ENCODE assay signal across 8 mouse cellular contexts in genomic region chr3:116253077-116253531, GRCm38 (mm10). TPM values are rescaled to one million over a fixed set of nuclear protein-coding genes. Genes with fewer than 3 reads are reported as not detected.
DNase-seq lines count a peak whose midpoint lies in the region; ATAC-seq and TF ChIP-seq lines count a peak whose summit lies in the region.

Gpr88 (minus strand) TSS chr3:116253503.

- DNase-seq in heart, adult 9 months (ENCODE audit: low spot score in 2 of 2), result peak; percentile 59 to 63
- DNase-seq in limb, embryonic 14.5 days (ENCODE audit: low spot score), result peak; percentile 92
- peak; percentile 87 for DNase-seq in telencephalon, adult 2 months (ENCODE audit: low read depth, low spot score)
- DNase-seq in spleen, adult 12 weeks (ENCODE audit: low spot score), result no peak

- peak within 1 kb of the TSS; percentile 67 for H3K9ac ChIP-seq in embryonic facial prominence, embryonic 13.5 days
- H3K9ac ChIP-seq in kidney, embryonic 15.5 days, result peak within 1 kb of the TSS; percentile 47; the same call in 1 of the 2 replicates
- H3K9ac ChIP-seq in limb, embryonic 14.5 days (ENCODE audit: low read depth, low read length, severe bottlenecking), result peak within 1 kb of the TSS; percentile 58
- H3K9ac ChIP-seq in midbrain, embryonic 16.5 days (ENCODE audit: low read depth, low read length), result peak within 1 kb of the TSS; percentile 77

- H3K4me1 ChIP-seq in brown adipose tissue, adult 24 weeks (ENCODE audit: control insufficient read depth, insufficient read depth, insufficient read length, low read length), result no peaks in the 10 kb centered on the region; the same call in 1 of the 2 replicates
- peaks cover 22% of the 10 kb centered on the region for H3K4me1 ChIP-seq in embryonic facial prominence, embryonic 13.5 days
- peaks cover 28% of the 10 kb centered on the region for H3K4me1 ChIP-seq in kidney, embryonic 15.5 days
- peaks cover 23% of the 10 kb centered on the region for H3K4me1 ChIP-seq in limb, embryonic 14.5 days (ENCODE audit: control insufficient read depth, insufficient read depth, low read length)
- H3K4me1 ChIP-seq in midbrain, embryonic 16.5 days (ENCODE audit: control insufficient read depth, insufficient read depth, low read length), result peaks cover 14% of the 10 kb centered on the region

- peaks cover 69% of the 10 kb centered on the region for H3K27me3 ChIP-seq in embryonic facial prominence, embryonic 13.5 days
- H3K27me3 ChIP-seq in kidney, embryonic 15.5 days, result peaks cover 74% of the 10 kb centered on the region
- H3K27me3 ChIP-seq in limb, embryonic 14.5 days (ENCODE audit: control insufficient read depth, insufficient read depth, low read length), result peaks cover 48% of the 10 kb centered on the region
- H3K27me3 ChIP-seq in midbrain, embryonic 16.5 days (ENCODE audit: control insufficient read depth, insufficient read depth, low read depth, low read length), result peaks cover 17% of the 10 kb centered on the region

- H3K36me3 ChIP-seq in embryonic facial prominence, embryonic 13.5 days, result no peaks in the 10 kb centered on the region
- no peaks in the 10 kb centered on the region for H3K36me3 ChIP-seq in kidney, embryonic 15.5 days
- no peaks in the 10 kb centered on the region for H3K36me3 ChIP-seq in limb, embryonic 14.5 days (ENCODE audit: control insufficient read depth, insufficient read depth, low read length)
- H3K36me3 ChIP-seq in midbrain, embryonic 16.5 days (ENCODE audit: control insufficient read depth, insufficient read depth, low read length), result no peaks in the 10 kb centered on the region

- H3K9me3 ChIP-seq in embryonic facial prominence, embryonic 13.5 days, result no peaks in the 10 kb centered on the region
- H3K9me3 ChIP-seq in kidney, embryonic 15.5 days (replicated peaks), result no peaks in the 10 kb centered on the region
- H3K9me3 ChIP-seq in limb, embryonic 14.5 days (ENCODE audit: control insufficient read depth, low read length), result no peaks in the 10 kb centered on the region
- no peaks in the 10 kb centered on the region for H3K9me3 ChIP-seq in midbrain, embryonic 16.5 days (replicated peaks; ENCODE audit: control insufficient read depth, low read length, poor library complexity, severe bottlenecking)

- no peak for TF ChIP-seq POLR2A in limb, embryonic 14.5 days (IDR thresholded peaks at IDR 0.05; ENCODE audit: borderline replicate concordance, extremely low read depth, insufficient read depth, insufficient read length)

- H3K4me2 ChIP-seq in embryonic facial prominence, embryonic 13.5 days, result peak within 1 kb of the TSS; percentile 99
- peak within 1 kb of the TSS; percentile 97 for H3K4me2 ChIP-seq in kidney, embryonic 15.5 days
- peak within 1 kb of the TSS; percentile 98 for H3K4me2 ChIP-seq in limb, embryonic 14.5 days (replicated peaks; ENCODE audit: low read depth, low read length, severe bottlenecking)
- peak within 1 kb of the TSS; percentile 98 for H3K4me2 ChIP-seq in midbrain, embryonic 16.5 days (ENCODE audit: low read length)

- ATAC-seq in embryonic facial prominence, embryonic 13.5 days (ENCODE audit: insufficient number of reproducible peaks, insufficient read depth, low FRiP score, low TSS enrichment, low read depth), result peak; percentile 80
- ATAC-seq in kidney, embryonic 15.5 days (replicated peaks; ENCODE audit: low FRiP score), result 0 out of 2 replicates have a peak, but pooled peaks have one; percentile 22
- peak; percentile 85 for ATAC-seq in limb, embryonic 14.5 days (ENCODE audit: low FRiP score, low read depth)
- ATAC-seq in midbrain, embryonic 16.5 days, result peak; percentile 54

- no peak within 1 kb of the TSS for H3K27ac ChIP-seq in brown adipose tissue, adult 24 weeks (replicated peaks; ENCODE audit: low read depth, low read length)
- no peak within 1 kb of the TSS for H3K27ac ChIP-seq in embryonic facial prominence, embryonic 13.5 days
- H3K27ac ChIP-seq in kidney, embryonic 15.5 days, result no peak within 1 kb of the TSS
- no peak within 1 kb of the TSS for H3K27ac ChIP-seq in limb, embryonic 14.5 days (replicated peaks; ENCODE audit: low read depth, low read length)
- H3K27ac ChIP-seq in midbrain, embryonic 16.5 days (ENCODE audit: low read length), result peak within 1 kb of the TSS; percentile 49

- H3K4me3 ChIP-seq in brown adipose tissue, adult 24 weeks (ENCODE audit: insufficient read depth, low read depth, low read length), result peak within 1 kb of the TSS; percentile 50
- peak within 1 kb of the TSS; percentile 57 for H3K4me3 ChIP-seq in embryonic facial prominence, embryonic 13.5 days
- H3K4me3 ChIP-seq in kidney, embryonic 15.5 days (replicated peaks), result peak within 1 kb of the TSS; percentile 58
- peak within 1 kb of the TSS; percentile 53 for H3K4me3 ChIP-seq in limb, embryonic 14.5 days (replicated peaks; ENCODE audit: low read length)
- H3K4me3 ChIP-seq in midbrain, embryonic 16.5 days (ENCODE audit: low read depth, low read length), result peak within 1 kb of the TSS; percentile 65

- 2% methylated on average over 9 of the region's 9 CpGs for WGBS in embryonic facial prominence, embryonic 13.5 days
- 7% methylated on average over 9 of the region's 9 CpGs for WGBS in kidney, embryonic 15.5 days
- 6% methylated on average over 9 of the region's 9 CpGs for WGBS in limb, embryonic 14.5 days
- under 1% methylated on average over 9 of the region's 9 CpGs for WGBS in midbrain, embryonic 16.5 days

RNA-seq across cellular contexts. Expression of gene Gpr88, which starts in this region (rescaled TPM):
- polyA plus RNA-seq in brown adipose tissue, adult 24 weeks (2012; ENCODE audit: insufficient read depth, insufficient read length, missing spikeins), result 0.33 TPM in 1 of 2 replicates, not detected in the other
- 0.56 and 0.67 TPM in 2 replicates for polyA plus RNA-seq in embryonic facial prominence, embryonic 13.5 days (2015; fragmentation: Nextera tagmentation; extraction: Ambion mirVana)
- 0.82 and 1.0 TPM in 2 replicates for polyA plus RNA-seq in kidney, embryonic 15.5 days (2015; fragmentation: Nextera tagmentation; extraction: Ambion mirVana)
- polyA plus RNA-seq in limb, embryonic 14.5 days (2012; rRNA removed), result 5.7 and 6.7 TPM in 2 replicates
- 5.2 and 5.7 TPM in 2 replicates for polyA plus RNA-seq in limb, embryonic 14.5 days (2014; fragmentation: Nextera tagmentation; extraction: Ambion mirVana)
- polyA plus RNA-seq in midbrain, embryonic 16.5 days (2015; fragmentation: Nextera tagmentation; extraction: Ambion mirVana), result 2.6 and 2.7 TPM in 2 replicates

Comparison
In these comparisons a context has a peak if more than half of its experiments do, and no peak if none do; other contexts are left out.
1. Peak in ATAC-seq, H3K4me3 ChIP-seq, H3K9ac ChIP-seq and H3K4me2 ChIP-seq in embryonic facial prominence, embryonic 13.5 days; RNA of the gene not detected or under 1 TPM.
2. ATAC-seq: peak in every context shown above with its lines; median percentile 85 in limb, embryonic 14.5 days; 80 in embryonic facial prominence, embryonic 13.5 days; 54 in midbrain, embryonic 16.5 days; 22 in kidney, embryonic 15.5 days.